Mouse (Mus musculus): ENCODE results near the gene Dab2ip. TPM values are rescaled to one million over a fixed set of nuclear protein-coding genes. Genes with fewer than 3 reads are reported as not detected.
A peak's percentile ranks its signal among the peaks of the same experiment; 100 is the strongest.

The Dab2ip gene
- polyA plus RNA-seq, 1 experiment from 2014 or later, result 49.0 TPM

GRCm38 (mm10) chr2:35770541-35770940 lies 212.5 kb downstream of the Dab2ip start:
- Histone ChIP-seq H3K4me2 (no peak overlapping the region), H3K9ac (ENCODE audit: low read depth, low read length) (no peak overlapping the region), H3K4me3 (ENCODE audit: low read depth, low read length) (no peak overlapping the region), H3K9me3 (replicated peaks; ENCODE audit: control insufficient read depth, low read length) (no peaks in the 10 kb centered on the region), H3K27me3 (ENCODE audit: control insufficient read depth, insufficient read depth, low read length) (no peaks in the 10 kb centered on the region), H3K36me3 (ENCODE audit: control insufficient read depth, insufficient read depth, low read length) (no peaks in the 10 kb centered on the region), H3K27ac (ENCODE audit: low read depth, low read length) (no peak overlapping the region), H3K4me1 (ENCODE audit: control insufficient read depth, insufficient read depth, low read length) (peaks cover 33% of the 10 kb centered on the region)
- 60% methylated on average over 2 of the region's 2 CpGs for WGBS (ENCODE audit: insufficient replicate concordance)
- no peak for ATAC-seq (replicated peaks; ENCODE audit: insufficient number of reproducible peaks, low FRiP score, low TSS enrichment)

- peak; percentile 70 for ATAC-seq (replicated peaks; ENCODE audit: insufficient number of reproducible peaks, low FRiP score, low TSS enrichment)
- H3K9ac ChIP-seq (ENCODE audit: low read depth, low read length), result no peak overlapping the region
- H3K27ac ChIP-seq (ENCODE audit: low read depth, low read length), result peak overlapping the region; percentile 66
- 10% methylated on average over 5 of the region's 5 CpGs for WGBS (ENCODE audit: insufficient replicate concordance)
- H3K4me2 ChIP-seq, result peak overlapping the region; percentile 32
- H3K9me3 ChIP-seq (replicated peaks; ENCODE audit: control insufficient read depth, low read length), result no peaks in the 10 kb centered on the region
- no peaks in the 10 kb centered on the region for H3K27me3 ChIP-seq (ENCODE audit: control insufficient read depth, insufficient read depth, low read length)
- peaks cover 28% of the 10 kb centered on the region for H3K4me1 ChIP-seq (ENCODE audit: control insufficient read depth, insufficient read depth, low read length)
- no peak overlapping the region for H3K4me3 ChIP-seq (ENCODE audit: low read depth, low read length)
- no peaks in the 10 kb centered on the region for H3K36me3 ChIP-seq (ENCODE audit: control insufficient read depth, insufficient read depth, low read length)
These were observed 217.6 kb downstream of the Dab2ip start for GRCm38 (mm10) chr2:35775651-35776055.

- Histone ChIP-seq H3K36me3 (ENCODE audit: control insufficient read depth, insufficient read depth, low read length) (no peaks in the 10 kb centered on the region), H3K9ac (ENCODE audit: low read depth, low read length) (no peak overlapping the region), H3K4me3 (ENCODE audit: low read depth, low read length) (0 out of 2 replicates have a peak overlapping the region, but pooled peaks have one; percentile 5), H3K27me3 (ENCODE audit: control insufficient read depth, insufficient read depth, low read length) (no peaks in the 10 kb centered on the region), H3K4me1 (ENCODE audit: control insufficient read depth, insufficient read depth, low read length) (peaks cover 28% of the 10 kb centered on the region), H3K27ac (ENCODE audit: low read depth, low read length) (0 out of 2 replicates have a peak overlapping the region, but pooled peaks have one; percentile 10), H3K4me2 (peak overlapping the region; percentile 32), H3K9me3 (replicated peaks; ENCODE audit: control insufficient read depth, low read length) (no peaks in the 10 kb centered on the region)
- ATAC-seq (replicated peaks; ENCODE audit: insufficient number of reproducible peaks, low FRiP score, low TSS enrichment), result no peak
- 72% methylated on average over 9 of the region's 9 CpGs for WGBS (ENCODE audit: insufficient replicate concordance)
These were observed 218.9 kb downstream of the Dab2ip start for GRCm38 (mm10) chr2:35776935-35777334.

GRCm38 (mm10) chr2:35779266-35779665 lies 221.2 kb downstream of the Dab2ip start:
- H3K4me1 ChIP-seq (ENCODE audit: control insufficient read depth, insufficient read depth, low read length), result peaks cover 35% of the 10 kb centered on the region
- H3K9me3 ChIP-seq (replicated peaks; ENCODE audit: control insufficient read depth, low read length), result no peaks in the 10 kb centered on the region
- H3K27me3 ChIP-seq (ENCODE audit: control insufficient read depth, insufficient read depth, low read length), result no peaks in the 10 kb centered on the region
- no peak overlapping the region for H3K27ac ChIP-seq (ENCODE audit: low read depth, low read length)
- H3K9ac ChIP-seq (ENCODE audit: low read depth, low read length), result no peak overlapping the region
- H3K4me3 ChIP-seq (ENCODE audit: low read depth, low read length), result no peak overlapping the region
- H3K4me2 ChIP-seq, result no peak overlapping the region
- no peaks in the 10 kb centered on the region for H3K36me3 ChIP-seq (ENCODE audit: control insufficient read depth, insufficient read depth, low read length)
- ATAC-seq (replicated peaks; ENCODE audit: insufficient number of reproducible peaks, low FRiP score, low TSS enrichment), result no peak
- WGBS (ENCODE audit: insufficient replicate concordance), result 82% methylated on average over 5 of the region's 5 CpGs

Other genes with a start within 250 kb of the Dab2ip start
- 39.6 and 46.1 TPM in 2 replicates for gene Stom, start 221.3 kb upstream of the Dab2ip start, polyA plus RNA-seq (2014; fragmentation: Nextera tagmentation; extraction: Ambion mirVana)
- gene 4930568D16Rik, start 190.5 kb upstream of the Dab2ip start, polyA plus RNA-seq (2014; fragmentation: Nextera tagmentation; extraction: Ambion mirVana), result not detected in 2 replicates
- not detected in 2 replicates for gene 4930402F06Rik, start 161.1 kb upstream of the Dab2ip start, polyA plus RNA-seq (2014; fragmentation: Nextera tagmentation; extraction: Ambion mirVana)
- gene Ggta1, start 95.0 kb upstream of the Dab2ip start, polyA plus RNA-seq (2014; fragmentation: Nextera tagmentation; extraction: Ambion mirVana), result 38.1 and 42.1 TPM in 2 replicates

Measured in heart, embryonic 11.5 days (tissue).